Comparison of ENCODE assay signal across 16 mouse cellular contexts in genomic region chr10:86374061-86374460, GRCm38 (mm10).
"Had no signal": no experiment of that assay in that cellular context is flagged by ENCODE, and none has a peak within 500 bp of the region (broad histone marks: within the 10 kb centered on the region; RNA-seq: fewer than 3 reads in every experiment).

No protein-coding gene starts in this region.

- H3K4me1 ChIP-seq: midbrain, embryonic 10.5 days; midbrain, embryonic 13.5 days had no signal

- H3K9me3 ChIP-seq: midbrain, embryonic 10.5 days; midbrain, embryonic 13.5 days; midbrain, embryonic 15.5 days; neural tube, embryonic 13.5 days; neural tube, embryonic 15.5 days had no signal

- H3K27me3 ChIP-seq: midbrain, embryonic 13.5 days; midbrain, embryonic 15.5 days; neural tube, embryonic 13.5 days; neural tube, embryonic 15.5 days had no signal

- H3K36me3 ChIP-seq: midbrain, embryonic 10.5 days; midbrain, embryonic 13.5 days; midbrain, embryonic 15.5 days; neural tube, embryonic 13.5 days; neural tube, embryonic 15.5 days had no signal

- H3K9ac ChIP-seq: lung, embryonic 14.5 days; midbrain, embryonic 13.5 days; midbrain, embryonic 15.5 days; neural tube, embryonic 13.5 days; neural tube, embryonic 15.5 days had no signal

- H3K4me3 ChIP-seq: midbrain, embryonic 10.5 days; midbrain, embryonic 13.5 days; midbrain, embryonic 15.5 days; myocyte; neural tube, embryonic 13.5 days; neural tube, embryonic 15.5 days had no signal

- DNase-seq: lung, adult 18-20 months; lung, embryonic 14.5 days; lung, postnatal 10 days; lung, postnatal 4 days; right cerebral cortex, postnatal 25 days; right cerebral cortex, postnatal 4 days; spleen, adult 18-20 months; thymus, adult 18-20 months; thymus, postnatal 14 days; thymus, postnatal 36 days had no signal

- ATAC-seq: midbrain, embryonic 13.5 days; midbrain, embryonic 15.5 days had no signal

- H3K27ac ChIP-seq: midbrain, embryonic 10.5 days; midbrain, embryonic 13.5 days; midbrain, embryonic 15.5 days; neural tube, embryonic 13.5 days; neural tube, embryonic 15.5 days had no signal

- H3K4me2 ChIP-seq: lung, embryonic 14.5 days; midbrain, embryonic 13.5 days; midbrain, embryonic 15.5 days; neural tube, embryonic 13.5 days; neural tube, embryonic 15.5 days had no signal
